3 mouse cellular contexts compared by ENCODE assay signal in genomic region chr14:123671076-123671475, GRCm38 (mm10). TPM values are rescaled to one million over a fixed set of nuclear protein-coding genes. Genes with fewer than 3 reads are reported as not detected.
"Had no signal": no experiment of that assay in that cellular context is flagged by ENCODE, and none has a peak within 500 bp of the region (broad histone marks: within the 10 kb centered on the region; RNA-seq: fewer than 3 reads in every experiment).

No protein-coding gene starts in this region.

RNA-seq across cellular contexts. Expression of gene Itgbl1, which starts 11.3 kb away (rescaled TPM):
- total RNA-seq: hematopoietic stem cell, adult 5-6 weeks had no signal
- polyA plus RNA-seq: inflammation-experienced regulatory T-cells, adult 6 months; kidney, embryonic 14.5 days had no signal

RNA-seq across cellular contexts. Expression of gene Nalcn, which starts 44.1 kb away (rescaled TPM):
- total RNA-seq: hematopoietic stem cell, adult 5-6 weeks had no signal
- polyA plus RNA-seq: inflammation-experienced regulatory T-cells, adult 6 months had no signal
